In the genomic region with DNA sequence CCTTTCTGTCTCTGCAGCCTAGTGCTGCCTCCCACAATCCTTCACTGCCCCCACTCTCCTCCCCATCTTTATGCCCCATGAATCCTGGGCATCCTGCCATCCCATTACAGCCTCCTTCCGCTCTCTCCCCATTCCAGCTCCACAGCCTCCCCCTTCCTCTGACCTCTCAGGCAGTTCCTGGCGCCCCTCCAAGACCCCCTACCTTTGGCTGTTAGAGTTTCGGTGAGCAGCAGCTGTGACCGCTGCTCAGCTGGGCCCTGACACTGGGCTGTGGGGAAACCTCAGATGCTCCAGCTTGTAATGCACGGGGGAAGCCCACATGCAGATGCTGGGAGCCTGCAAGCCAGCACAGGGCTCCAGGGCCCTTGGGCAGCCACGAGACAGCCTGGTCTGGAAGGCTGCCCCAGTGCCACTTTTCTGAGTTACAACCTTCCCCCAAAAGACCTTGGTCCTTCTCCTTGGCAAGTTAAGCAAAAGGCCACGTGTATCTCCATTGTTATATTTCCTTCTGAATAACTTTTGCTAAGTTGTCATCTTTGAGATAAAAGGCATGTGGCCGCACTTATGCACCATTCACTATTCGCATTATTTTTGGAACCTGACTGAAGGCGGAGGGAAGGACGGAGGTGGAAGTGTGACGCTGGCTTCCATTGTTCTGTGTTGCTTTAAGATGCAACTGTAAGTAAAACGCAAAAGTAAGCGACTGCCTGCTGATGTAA, we compare ENCODE assay signal across 8 mouse cellular contexts.
A peak's percentile ranks its signal among the peaks of the same experiment; 100 is the strongest.
DNase-seq lines count a peak whose midpoint lies in the region; ATAC-seq lines count a peak whose summit lies in the region.

No protein-coding gene starts in this region.

- DNase-seq in liver = peak; percentile 58
- DNase-seq in liver, embryonic 11.5 days (ENCODE audit: low spot score) = no peak
- DNase-seq in forebrain, embryonic 10.5 days (ENCODE audit: extremely low spot score, low spot score) = no peak
- peak; percentile 90 to 92 for DNase-seq in kidney, postnatal 25 days
- peak; percentile 82 for DNase-seq in lung, postnatal 10 days
- DNase-seq in retina, postnatal 7 days (ENCODE audit: low read depth, low spot score) = peak; percentile 64

- no peaks in the 10 kb centered on the region for H3K9me3 ChIP-seq in liver, embryonic 11.5 days (ENCODE audit: control insufficient read depth, low read length)
- no peaks in the 10 kb centered on the region for H3K9me3 ChIP-seq in forebrain, embryonic 10.5 days
- no peaks in the 10 kb centered on the region for H3K9me3 ChIP-seq in heart, embryonic 15.5 days (replicated peaks)

- ATAC-seq in liver, embryonic 11.5 days (replicated peaks; ENCODE audit: low FRiP score) = no peak
- ATAC-seq in heart, embryonic 15.5 days (replicated peaks; ENCODE audit: insufficient number of reproducible peaks, insufficient read depth, low FRiP score, low read depth) = peak; percentile 89
- ATAC-seq in monocyte, adult 5-6 weeks (replicated peaks; ENCODE audit: insufficient number of reproducible peaks, low FRiP score, low TSS enrichment, poor library complexity, severe bottlenecking) = no peak

- H3K27me3 ChIP-seq in liver, embryonic 11.5 days (replicated peaks; ENCODE audit: control insufficient read depth, insufficient read depth, low read length) = no peaks in the 10 kb centered on the region; the same call in 1 of the 2 replicates
- peaks cover 21% of the 10 kb centered on the region; the same call in 1 of the 2 replicates for H3K27me3 ChIP-seq in forebrain, embryonic 10.5 days (ENCODE audit: poor library complexity, severe bottlenecking)
- H3K27me3 ChIP-seq in heart, embryonic 15.5 days = peaks cover 5% of the 10 kb centered on the region; the same call in 1 of the 2 replicates

- H3K4me1 ChIP-seq in liver, embryonic 11.5 days (replicated peaks; ENCODE audit: control insufficient read depth, insufficient read depth, low read length) = no peaks in the 10 kb centered on the region
- peaks cover 42% of the 10 kb centered on the region for H3K4me1 ChIP-seq in forebrain, embryonic 10.5 days
- H3K4me1 ChIP-seq in heart, embryonic 15.5 days (replicated peaks) = peaks cover 45% of the 10 kb centered on the region

- no peaks in the 10 kb centered on the region for H3K36me3 ChIP-seq in liver, embryonic 11.5 days (ENCODE audit: control insufficient read depth, insufficient read depth, low read length)
- no peaks in the 10 kb centered on the region for H3K36me3 ChIP-seq in forebrain, embryonic 10.5 days (replicated peaks)
- no peaks in the 10 kb centered on the region for H3K36me3 ChIP-seq in heart, embryonic 15.5 days

- H3K4me2 ChIP-seq in liver, embryonic 11.5 days = no peak overlapping the region
- peak overlapping the region; percentile 36 for H3K4me2 ChIP-seq in heart, embryonic 15.5 days

- H3K4me3 ChIP-seq in liver, embryonic 11.5 days (ENCODE audit: low read depth, low read length) = no peak overlapping the region
- H3K4me3 ChIP-seq in forebrain, embryonic 10.5 days = no peak overlapping the region
- H3K4me3 ChIP-seq in heart, embryonic 15.5 days = no peak overlapping the region

- no peak overlapping the region for H3K9ac ChIP-seq in liver, embryonic 11.5 days (ENCODE audit: low read depth, low read length)
- H3K9ac ChIP-seq in heart, embryonic 15.5 days = no peak overlapping the region

- H3K27ac ChIP-seq in liver, embryonic 11.5 days (ENCODE audit: low read depth, low read length) = no peak overlapping the region
- H3K27ac ChIP-seq in forebrain, embryonic 10.5 days = peak overlapping the region; percentile 81
- peak overlapping the region; percentile 92 for H3K27ac ChIP-seq in heart, embryonic 15.5 days

- WGBS in liver, embryonic 11.5 days = 46% methylated on average over 14 of the region's 14 CpGs
- WGBS in forebrain, embryonic 10.5 days = 33% methylated on average over 14 of the region's 14 CpGs
- 12% methylated on average over 14 of the region's 14 CpGs for WGBS in heart, embryonic 15.5 days

Comparison
In these comparisons a context has a peak if more than half of its experiments do, and no peak if none do; other contexts are left out.
1. DNase-seq: peak in liver (single experiment), kidney, postnatal 25 days (2 of 2), lung, postnatal 10 days (single experiment) and retina, postnatal 7 days (single experiment); none in liver, embryonic 11.5 days (single experiment) and forebrain, embryonic 10.5 days (single experiment).